Mouse (Mus musculus): Measurements from ENCODE around the gene Flrt1. TPM values are rescaled to one million over a fixed set of nuclear protein-coding genes. Genes with fewer than 3 reads are reported as not detected.

Gene Flrt1
- polyA plus RNA-seq, 1 experiment from 2014 or later, result 16.1 TPM

- ATAC-seq, result peak; percentile 15; the same call in 1 of the 2 replicates
- 13% methylated on average over 9 of the region's 9 CpGs for WGBS
- H3K27ac ChIP-seq (ENCODE audit: low read length), result peak overlapping the region; percentile 65
- H3K4me2 ChIP-seq (ENCODE audit: low read length), result no peak overlapping the region
- no peaks in the 10 kb centered on the region for H3K27me3 ChIP-seq (replicated peaks; ENCODE audit: control insufficient read depth, insufficient read depth, low read length)
- no peaks in the 10 kb centered on the region for H3K9me3 ChIP-seq (ENCODE audit: control insufficient read depth, low read length)
- H3K4me3 ChIP-seq (replicated peaks; ENCODE audit: low read length), result no peak overlapping the region
- H3K4me1 ChIP-seq (replicated peaks; ENCODE audit: control insufficient read depth, insufficient read depth, low read length), result peaks cover 79% of the 10 kb centered on the region
- 0 out of 2 replicates have a peak overlapping the region, but pooled peaks have one; percentile 2 for H3K9ac ChIP-seq (replicated peaks; ENCODE audit: low read depth, low read length)
- H3K36me3 ChIP-seq (ENCODE audit: control insufficient read depth, insufficient read depth), result no peaks in the 10 kb centered on the region
These were observed 30.0 kb upstream of the Flrt1 start for GRCm38 (mm10) chr19:7135525-7135924.

- Histone ChIP-seq H3K4me1 (replicated peaks; ENCODE audit: control insufficient read depth, insufficient read depth, low read length) (peaks cover 77% of the 10 kb centered on the region), H3K9ac (replicated peaks; ENCODE audit: low read depth, low read length) (peak overlapping the region; percentile 20; the same call in 1 of the 2 replicates), H3K36me3 (ENCODE audit: control insufficient read depth, insufficient read depth) (no peaks in the 10 kb centered on the region), H3K4me2 (ENCODE audit: low read length) (no peak overlapping the region), H3K27ac (ENCODE audit: low read length) (peak overlapping the region; percentile 48; the same call in 1 of the 2 replicates), H3K9me3 (ENCODE audit: control insufficient read depth, low read length) (no peaks in the 10 kb centered on the region), H3K27me3 (replicated peaks; ENCODE audit: control insufficient read depth, insufficient read depth, low read length) (no peaks in the 10 kb centered on the region), H3K4me3 (replicated peaks; ENCODE audit: low read length) (no peak overlapping the region)
- 15% methylated on average over 17 of the region's 17 CpGs for WGBS
- no peak for ATAC-seq
These were observed 29.1 kb upstream of the Flrt1 start for GRCm38 (mm10) chr19:7134631-7135091.

- no peak overlapping the region for H3K27ac ChIP-seq (ENCODE audit: low read length)
- no peak overlapping the region for H3K9ac ChIP-seq (replicated peaks; ENCODE audit: low read depth, low read length)
- H3K36me3 ChIP-seq (ENCODE audit: control insufficient read depth, insufficient read depth), result no peaks in the 10 kb centered on the region
- H3K27me3 ChIP-seq (replicated peaks; ENCODE audit: control insufficient read depth, insufficient read depth, low read length), result no peaks in the 10 kb centered on the region
- 0 out of 2 replicates have a peak, but pooled peaks have one; percentile 26 for ATAC-seq
- peaks cover 77% of the 10 kb centered on the region for H3K4me1 ChIP-seq (replicated peaks; ENCODE audit: control insufficient read depth, insufficient read depth, low read length)
- no peak overlapping the region for H3K4me3 ChIP-seq (replicated peaks; ENCODE audit: low read length)
- H3K9me3 ChIP-seq (ENCODE audit: control insufficient read depth, low read length), result no peaks in the 10 kb centered on the region
- WGBS, result 45% methylated on average over 9 of the region's 9 CpGs
- no peak overlapping the region for H3K4me2 ChIP-seq (ENCODE audit: low read length)
These were observed 27.9 kb upstream of the Flrt1 start for GRCm38 (mm10) chr19:7133436-7133835.

- H3K4me1 ChIP-seq (replicated peaks; ENCODE audit: control insufficient read depth, insufficient read depth, low read length), result peaks cover 54% of the 10 kb centered on the region
- no peak overlapping the region for H3K9ac ChIP-seq (replicated peaks; ENCODE audit: low read depth, low read length)
- H3K4me3 ChIP-seq (replicated peaks; ENCODE audit: low read length), result no peak overlapping the region
- no peak for ATAC-seq
- 77% methylated on average over 11 of the region's 11 CpGs for WGBS
- no peaks in the 10 kb centered on the region for H3K27me3 ChIP-seq (replicated peaks; ENCODE audit: control insufficient read depth, insufficient read depth, low read length)
- H3K9me3 ChIP-seq (ENCODE audit: control insufficient read depth, low read length), result no peaks in the 10 kb centered on the region
- H3K4me2 ChIP-seq (ENCODE audit: low read length), result no peak overlapping the region
- no peaks in the 10 kb centered on the region for H3K36me3 ChIP-seq (ENCODE audit: control insufficient read depth, insufficient read depth)
- no peak overlapping the region for H3K27ac ChIP-seq (ENCODE audit: low read length)
These were observed 24.8 kb upstream of the Flrt1 start for GRCm38 (mm10) chr19:7130317-7130716.

- H3K27me3 ChIP-seq (replicated peaks; ENCODE audit: control insufficient read depth, insufficient read depth, low read length), result no peaks in the 10 kb centered on the region
- H3K4me3 ChIP-seq (replicated peaks; ENCODE audit: low read length), result no peak overlapping the region
- no peak overlapping the region for H3K4me2 ChIP-seq (ENCODE audit: low read length)
- no peaks in the 10 kb centered on the region for H3K9me3 ChIP-seq (ENCODE audit: control insufficient read depth, low read length)
- peaks cover 39% of the 10 kb centered on the region for H3K4me1 ChIP-seq (replicated peaks; ENCODE audit: control insufficient read depth, insufficient read depth, low read length)
- peak; percentile 36 for ATAC-seq
- no peaks in the 10 kb centered on the region for H3K36me3 ChIP-seq (ENCODE audit: control insufficient read depth, insufficient read depth)
- peak overlapping the region; percentile 41 for H3K27ac ChIP-seq (ENCODE audit: low read length)
- 37% methylated on average over 19 of the region's 19 CpGs for WGBS
- H3K9ac ChIP-seq (replicated peaks; ENCODE audit: low read depth, low read length), result peak overlapping the region; percentile 28; the same call in 1 of the 2 replicates
These were observed 23.3 kb upstream of the Flrt1 start for GRCm38 (mm10) chr19:7128551-7129475.

GRCm38 (mm10) chr19:7126933-7127332, 21.4 kb upstream of the Flrt1 start:
- Histone ChIP-seq H3K4me2 (ENCODE audit: low read length) (no peak overlapping the region), H3K36me3 (ENCODE audit: control insufficient read depth, insufficient read depth) (no peaks in the 10 kb centered on the region), H3K27me3 (replicated peaks; ENCODE audit: control insufficient read depth, insufficient read depth, low read length) (no peaks in the 10 kb centered on the region), H3K4me1 (replicated peaks; ENCODE audit: control insufficient read depth, insufficient read depth, low read length) (peaks cover 41% of the 10 kb centered on the region), H3K9me3 (ENCODE audit: control insufficient read depth, low read length) (no peaks in the 10 kb centered on the region), H3K4me3 (replicated peaks; ENCODE audit: low read length) (no peak overlapping the region), H3K27ac (ENCODE audit: low read length) (no peak overlapping the region), H3K9ac (replicated peaks; ENCODE audit: low read depth, low read length) (no peak overlapping the region)
- WGBS, result 71% methylated on average over 2 of the region's 2 CpGs
- ATAC-seq, result no peak

- no peaks in the 10 kb centered on the region for H3K9me3 ChIP-seq (ENCODE audit: control insufficient read depth, low read length)
- peaks cover 45% of the 10 kb centered on the region for H3K4me1 ChIP-seq (replicated peaks; ENCODE audit: control insufficient read depth, insufficient read depth, low read length)
- ATAC-seq, result no peak
- H3K9ac ChIP-seq (replicated peaks; ENCODE audit: low read depth, low read length), result no peak overlapping the region
- 73% methylated on average over 1 of the region's 1 CpGs for WGBS
- H3K4me3 ChIP-seq (replicated peaks; ENCODE audit: low read length), result no peak overlapping the region
- no peak overlapping the region for H3K4me2 ChIP-seq (ENCODE audit: low read length)
- H3K36me3 ChIP-seq (ENCODE audit: control insufficient read depth, insufficient read depth), result no peaks in the 10 kb centered on the region
- no peak overlapping the region for H3K27ac ChIP-seq (ENCODE audit: low read length)
- H3K27me3 ChIP-seq (replicated peaks; ENCODE audit: control insufficient read depth, insufficient read depth, low read length), result no peaks in the 10 kb centered on the region
These were observed 20.7 kb upstream of the Flrt1 start for GRCm38 (mm10) chr19:7126209-7126608.

- H3K9me3 ChIP-seq (ENCODE audit: control insufficient read depth, low read length), result no peaks in the 10 kb centered on the region
- no peak for ATAC-seq
- no peak overlapping the region for H3K4me2 ChIP-seq (ENCODE audit: low read length)
- no peak overlapping the region for H3K9ac ChIP-seq (replicated peaks; ENCODE audit: low read depth, low read length)
- H3K4me3 ChIP-seq (replicated peaks; ENCODE audit: low read length), result no peak overlapping the region
- H3K36me3 ChIP-seq (ENCODE audit: control insufficient read depth, insufficient read depth), result no peaks in the 10 kb centered on the region
- no peak overlapping the region for H3K27ac ChIP-seq (ENCODE audit: low read length)
- H3K27me3 ChIP-seq (replicated peaks; ENCODE audit: control insufficient read depth, insufficient read depth, low read length), result no peaks in the 10 kb centered on the region
- WGBS, result 82% methylated on average over 4 of the region's 4 CpGs
- H3K4me1 ChIP-seq (replicated peaks; ENCODE audit: control insufficient read depth, insufficient read depth, low read length), result peaks cover 46% of the 10 kb centered on the region
These were observed 20.1 kb upstream of the Flrt1 start for GRCm38 (mm10) chr19:7125526-7126156.

- peak overlapping the region; percentile 60 for H3K27ac ChIP-seq (ENCODE audit: low read length)
- H3K4me1 ChIP-seq (replicated peaks; ENCODE audit: control insufficient read depth, insufficient read depth, low read length), result peaks cover 26% of the 10 kb centered on the region
- no peak overlapping the region for H3K4me2 ChIP-seq (ENCODE audit: low read length)
- no peak overlapping the region for H3K4me3 ChIP-seq (replicated peaks; ENCODE audit: low read length)
- ATAC-seq, result peak; percentile 45
- no peaks in the 10 kb centered on the region for H3K27me3 ChIP-seq (replicated peaks; ENCODE audit: control insufficient read depth, insufficient read depth, low read length)
- H3K9me3 ChIP-seq (ENCODE audit: control insufficient read depth, low read length), result no peaks in the 10 kb centered on the region
- no peaks in the 10 kb centered on the region for H3K36me3 ChIP-seq (ENCODE audit: control insufficient read depth, insufficient read depth)
- peak overlapping the region; percentile 39 for H3K9ac ChIP-seq (replicated peaks; ENCODE audit: low read depth, low read length)
- 33% methylated on average over 10 of the region's 10 CpGs for WGBS
These were observed 17.3 kb upstream of the Flrt1 start for GRCm38 (mm10) chr19:7122698-7123306.
